Mouse (Mus musculus): ENCODE data around the gene Efna5. TPM values are rescaled to one million over a fixed set of nuclear protein-coding genes. Genes with fewer than 3 reads are reported as not detected.

Efna5 gene
- total and polyA plus RNA-seq, 3 experiments = 0.04 to 0.23 TPM; not detected in 1

DNA sequence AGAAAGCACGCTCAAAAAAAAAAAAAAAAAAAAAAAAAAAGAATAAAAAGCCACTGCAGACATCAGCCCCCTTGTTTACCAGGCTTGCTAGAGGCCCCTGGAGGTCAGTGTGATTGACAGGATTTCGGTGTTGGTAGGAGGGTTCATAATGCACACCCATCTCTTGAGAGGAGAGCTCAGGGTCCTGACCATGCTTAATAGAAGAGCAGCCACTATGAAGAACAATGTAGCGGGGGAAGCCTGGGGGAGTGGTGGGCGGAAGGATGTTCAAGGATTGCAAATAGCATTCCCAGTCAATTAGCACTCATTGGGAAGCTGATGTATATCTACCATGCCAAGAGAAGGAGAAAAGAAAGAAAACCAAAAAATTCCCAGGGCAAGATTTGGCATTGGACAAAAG, 147.1 kb downstream of the Efna5 start:
- Histone ChIP-seq H3K9me3 (replicated peaks; ENCODE audit: low read length) (no peaks in the 10 kb centered on the region), H3K4me2 (ENCODE audit: insufficient read depth, low read depth, poor library complexity, severe bottlenecking) (no peak overlapping the region), H3K9ac (ENCODE audit: insufficient read depth, low read depth) (no peak overlapping the region), H3K27ac (ENCODE audit: insufficient read depth, low read depth) (no peak overlapping the region), H3K79me2 (replicated peaks; ENCODE audit: control insufficient read depth, extremely low read depth, insufficient read depth, poor library complexity, severe bottlenecking) (no peaks in the 10 kb centered on the region), H3K4me3 (replicated peaks in 1 of 3; ENCODE audit: low read depth in 2 of 3, low read length in 2 of 3, poor library complexity in 1 of 3) (no peak overlapping the region), H3K36me3 (replicated peaks in 1 of 2; ENCODE audit: control insufficient read depth in 1 of 2, insufficient read depth in 1 of 2, low read length in 1 of 2) (no peaks in the 10 kb centered on the region), H3K27me3 (replicated peaks) (no peaks in the 10 kb centered on the region), H3K4me1 (ENCODE audit: control insufficient read depth in 1 of 2, insufficient read depth in 2 of 2) (no peaks in the 10 kb centered on the region)
- dilution Hi-C loops (cut with MboI; ENCODE audit: extremely low pct_ligation_motif_present, extremely low pct_unique_long_range_greater_than_20kb, low sequenced_read_pairs) (no loop called here), in situ Hi-C loops (cut with MboI; ENCODE audit: low pct_ligation_motif_present, low pct_unique_long_range_greater_than_20kb, low sequenced_read_pairs) (no loop called here)
- no peak for DNase-seq (ENCODE audit: extremely low read depth)
- TF ChIP-seq MXI1 (IDR thresholded peaks at IDR 0.05; ENCODE audit: low read depth, low read length) (no peak), NRF1 (IDR thresholded peaks at IDR 0.05; ENCODE audit: low read depth, low read length) (no peak), POLR2AphosphoS2 (IDR thresholded peaks at IDR 0.05; ENCODE audit: low read depth, low read length) (no peak), JUN (IDR thresholded peaks at IDR 0.05; ENCODE audit: insufficient read depth, low read depth, low read length) (no peak), IRF4 (IDR thresholded peaks at IDR 0.05; ENCODE audit: low read depth, low read length) (no peak), MEF2A (IDR thresholded peaks at IDR 0.05; ENCODE audit: borderline replicate concordance, low read depth, low read length) (no peak), CHD1 (IDR thresholded peaks at IDR 0.05; ENCODE audit: low read depth, low read length) (no peak), GABPA (IDR thresholded peaks at IDR 0.05; ENCODE audit: insufficient replicate concordance, low read depth, low read length) (no peak), USF2 (conservative IDR thresholded peaks at IDR 0.05; ENCODE audit: low read depth, low read length) (no peak), ETS1 (conservative IDR thresholded peaks at IDR 0.05; ENCODE audit: low read depth, low read length) (no peak), MYC (IDR thresholded peaks at IDR 0.05; ENCODE audit: low read depth, low read length) (no peak)

DNA sequence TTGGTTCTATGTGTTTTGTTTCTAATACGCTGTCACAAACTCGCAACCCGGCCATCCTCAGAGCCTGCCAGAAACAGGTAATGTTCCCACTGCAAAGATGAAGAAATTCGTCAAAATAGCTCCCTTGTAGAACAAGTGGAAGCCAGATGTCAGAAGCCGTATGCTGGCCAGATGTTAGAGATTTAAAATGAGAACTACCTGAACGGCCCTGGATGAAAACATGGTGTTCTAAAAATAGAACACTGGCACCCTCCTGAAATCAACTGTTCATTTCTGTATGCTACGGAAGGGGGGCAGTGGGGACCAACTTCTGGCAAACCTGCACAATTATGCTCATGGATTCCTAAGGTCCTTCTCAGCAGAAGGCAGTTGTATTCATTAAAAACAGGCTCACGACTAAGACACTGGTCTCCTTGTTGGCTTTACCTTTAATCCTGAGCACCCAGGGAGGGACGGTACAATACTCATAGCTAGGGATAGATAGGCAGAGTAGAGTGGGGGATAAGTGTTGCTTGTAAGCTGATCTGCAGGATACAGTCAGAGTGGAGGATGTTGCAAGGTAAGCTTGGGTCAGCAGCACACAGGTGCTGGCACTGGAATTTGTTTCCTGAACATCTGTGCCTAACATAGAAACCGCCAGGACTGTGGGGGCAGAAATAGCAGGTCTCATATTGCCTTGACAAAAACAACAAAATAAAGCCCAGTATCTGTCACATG, 151.2 kb downstream of the Efna5 start:
- Histone ChIP-seq H3K79me2 (replicated peaks; ENCODE audit: control insufficient read depth, extremely low read depth, insufficient read depth, poor library complexity, severe bottlenecking) (no peaks in the 10 kb centered on the region), H3K9ac (ENCODE audit: insufficient read depth, low read depth) (no peak overlapping the region), H3K9me3 (replicated peaks; ENCODE audit: low read length) (no peaks in the 10 kb centered on the region), H3K4me3 (replicated peaks in 1 of 3; ENCODE audit: low read depth in 2 of 3, low read length in 2 of 3, poor library complexity in 1 of 3) (no peak overlapping the region), H3K4me2 (ENCODE audit: insufficient read depth, low read depth, poor library complexity, severe bottlenecking) (no peak overlapping the region), H3K36me3 (replicated peaks in 1 of 2; ENCODE audit: control insufficient read depth in 1 of 2, insufficient read depth in 1 of 2, low read length in 1 of 2) (no peaks in the 10 kb centered on the region), H3K27me3 (replicated peaks) (no peaks in the 10 kb centered on the region), H3K27ac (ENCODE audit: insufficient read depth, low read depth) (no peak overlapping the region), H3K4me1 (ENCODE audit: control insufficient read depth in 1 of 2, insufficient read depth in 2 of 2) (no peaks in the 10 kb centered on the region)
- in situ Hi-C loops (cut with MboI; ENCODE audit: low pct_ligation_motif_present, low pct_unique_long_range_greater_than_20kb, low sequenced_read_pairs) = no loop called here
- TF ChIP-seq ZC3H11A (IDR thresholded peaks at IDR 0.05; ENCODE audit: low read depth, low read length) (no peak), USF1 (IDR thresholded peaks at IDR 0.05; ENCODE audit: low read depth, low read length) (no peak), POLR2A (IDR thresholded peaks at IDR 0.05; ENCODE audit: low read depth, low read length) (no peak), E2F4 (IDR thresholded peaks at IDR 0.05; ENCODE audit: insufficient replicate concordance, low read depth, low read length) (no peak), RCOR1 (conservative IDR thresholded peaks at IDR 0.05; ENCODE audit: low read depth, low read length) (no peak), CHD1 (IDR thresholded peaks at IDR 0.05; ENCODE audit: low read depth, low read length) (no peak), NRF1 (IDR thresholded peaks at IDR 0.05; ENCODE audit: low read depth, low read length) (no peak), EP300 (IDR thresholded peaks at IDR 0.05; ENCODE audit: low read length) (no peak), TCF12 (IDR thresholded peaks at IDR 0.05; ENCODE audit: low read depth, low read length) (no peak), POLR2AphosphoS2 (IDR thresholded peaks at IDR 0.05; ENCODE audit: low read depth, low read length) (no peak), SMC3 (IDR thresholded peaks at IDR 0.05; ENCODE audit: low read depth, low read length) (no peak), IRF4 (IDR thresholded peaks at IDR 0.05; ENCODE audit: low read depth, low read length) (no peak), JUN (IDR thresholded peaks at IDR 0.05; ENCODE audit: insufficient read depth, low read depth, low read length) (no peak), CHD2 (IDR thresholded peaks at IDR 0.05; ENCODE audit: low read length) (no peak)
- no peak for DNase-seq (ENCODE audit: extremely low read depth)
- dilution Hi-C loops (cut with MboI; ENCODE audit: extremely low pct_ligation_motif_present, extremely low pct_unique_long_range_greater_than_20kb, low sequenced_read_pairs) = no loop called here

Data from CH12.LX (cell line).